Mouse (Mus musculus): ENCODE data around the gene Tmem213. TPM values are rescaled to one million over a fixed set of nuclear protein-coding genes. Genes with fewer than 3 reads are reported as not detected.
A peak's percentile ranks its signal among the peaks of the same experiment; 100 is the strongest.

Gene Tmem213
- polyA plus RNA-seq, 1 experiment from 2014 or later, result 1.00 TPM

DNA sequence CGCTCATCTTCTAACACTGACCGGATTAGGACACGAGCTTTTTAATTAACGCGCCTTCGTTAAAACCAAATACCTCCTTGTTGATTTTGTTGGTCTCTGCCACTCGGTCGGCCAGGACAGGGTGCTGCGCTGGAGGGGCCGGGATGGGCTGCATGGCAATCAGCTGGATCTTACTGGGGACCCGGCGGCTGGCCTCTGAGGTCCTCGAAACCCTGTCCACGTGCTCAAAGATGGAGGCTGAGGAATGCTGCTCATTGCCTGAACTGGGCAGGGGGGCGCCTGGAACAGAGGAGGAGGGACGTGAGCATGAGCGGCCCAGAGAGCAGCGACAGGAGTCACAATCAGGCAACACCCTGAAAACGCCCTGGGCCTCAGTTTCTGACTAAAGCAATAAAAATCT lies 40.4 kb downstream of the Tmem213 start:
- Histone ChIP-seq H3K9ac (replicated peaks; ENCODE audit: low read depth, low read length) (no peak overlapping the region), H3K4me3 (ENCODE audit: low read depth, low read length) (no peak overlapping the region), H3K27ac (ENCODE audit: low read length) (no peak overlapping the region), H3K9me3 (ENCODE audit: control insufficient read depth, low read depth, low read length) (no peaks in the 10 kb centered on the region), H3K27me3 (ENCODE audit: control insufficient read depth, insufficient read depth, low read length) (no peaks in the 10 kb centered on the region), H3K36me3 (ENCODE audit: control insufficient read depth, insufficient read depth, low read length) (peaks cover 20% of the 10 kb centered on the region), H3K4me2 (replicated peaks; ENCODE audit: low read depth, low read length) (no peak overlapping the region), H3K4me1 (ENCODE audit: control insufficient read depth, insufficient read depth, low read length) (peaks cover under 1% of the 10 kb centered on the region; the same call in 1 of the 2 replicates)
- ATAC-seq (ENCODE audit: insufficient number of reproducible peaks, insufficient read depth, low FRiP score, low read depth), result no peak
- 88% methylated on average over 19 of the region's 19 CpGs for WGBS

DNA sequence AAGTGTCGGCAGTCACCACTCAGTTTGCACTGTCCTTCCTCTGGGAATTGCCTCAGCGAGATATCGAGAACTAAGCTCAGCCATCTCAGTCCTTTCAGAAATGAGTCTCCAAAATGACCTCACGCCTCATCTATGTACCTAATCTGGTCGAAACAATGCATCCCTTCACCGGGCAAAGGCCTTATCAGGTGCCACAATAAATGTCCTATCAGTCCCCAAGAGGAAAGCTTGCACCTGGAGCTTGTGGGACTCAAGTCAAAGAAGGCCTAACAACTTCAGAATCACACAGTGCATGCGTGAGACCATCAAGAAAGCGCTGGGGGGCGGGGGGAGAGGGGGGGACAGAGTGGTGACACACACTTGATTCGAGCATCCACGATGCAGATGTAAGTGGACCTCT lies 43.2 kb downstream of the Tmem213 start:
- no peaks in the 10 kb centered on the region for H3K4me1 ChIP-seq (ENCODE audit: control insufficient read depth, insufficient read depth, low read length)
- H3K9me3 ChIP-seq (ENCODE audit: control insufficient read depth, low read depth, low read length), result no peaks in the 10 kb centered on the region
- H3K27me3 ChIP-seq (ENCODE audit: control insufficient read depth, insufficient read depth, low read length), result no peaks in the 10 kb centered on the region
- peaks cover 13% of the 10 kb centered on the region for H3K36me3 ChIP-seq (ENCODE audit: control insufficient read depth, insufficient read depth, low read length)
- ATAC-seq (ENCODE audit: insufficient number of reproducible peaks, insufficient read depth, low FRiP score, low read depth), result no peak
- no peak overlapping the region for H3K9ac ChIP-seq (replicated peaks; ENCODE audit: low read depth, low read length)
- 69% methylated on average over 11 of the region's 11 CpGs for WGBS
- H3K4me2 ChIP-seq (replicated peaks; ENCODE audit: low read depth, low read length), result no peak overlapping the region
- no peak overlapping the region for H3K27ac ChIP-seq (ENCODE audit: low read length)
- no peak overlapping the region for H3K4me3 ChIP-seq (ENCODE audit: low read depth, low read length)

DNA sequence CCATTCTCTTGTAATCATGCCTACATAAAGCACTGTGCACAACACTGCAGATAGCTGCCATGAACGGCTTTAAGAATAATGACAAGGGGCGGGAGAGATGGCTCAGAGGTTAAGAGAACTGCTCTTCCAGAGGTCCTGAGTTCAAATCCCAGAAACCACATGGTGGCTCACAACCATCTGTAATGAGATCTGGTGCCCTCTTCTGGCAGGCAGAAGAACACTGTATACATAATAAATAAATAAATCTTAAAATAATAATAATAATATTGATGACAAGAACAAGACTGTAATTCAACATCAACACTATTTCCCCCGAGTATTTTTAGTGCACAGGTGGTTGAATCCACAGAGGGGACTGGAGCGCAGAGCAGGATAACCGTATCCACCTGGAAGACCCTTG lies 47.1 kb downstream of the Tmem213 start:
- no peak for ATAC-seq (ENCODE audit: insufficient number of reproducible peaks, insufficient read depth, low FRiP score, low read depth)
- no peaks in the 10 kb centered on the region for H3K4me1 ChIP-seq (ENCODE audit: control insufficient read depth, insufficient read depth, low read length)
- H3K27ac ChIP-seq (ENCODE audit: low read length), result no peak overlapping the region
- H3K4me3 ChIP-seq (ENCODE audit: low read depth, low read length), result no peak overlapping the region
- 91% methylated on average over 5 of the region's 5 CpGs for WGBS
- no peaks in the 10 kb centered on the region for H3K36me3 ChIP-seq (ENCODE audit: control insufficient read depth, insufficient read depth, low read length)
- no peaks in the 10 kb centered on the region for H3K27me3 ChIP-seq (ENCODE audit: control insufficient read depth, insufficient read depth, low read length)
- H3K9ac ChIP-seq (replicated peaks; ENCODE audit: low read depth, low read length), result no peak overlapping the region
- no peak overlapping the region for H3K4me2 ChIP-seq (replicated peaks; ENCODE audit: low read depth, low read length)
- H3K9me3 ChIP-seq (ENCODE audit: control insufficient read depth, low read depth, low read length), result no peaks in the 10 kb centered on the region

DNA sequence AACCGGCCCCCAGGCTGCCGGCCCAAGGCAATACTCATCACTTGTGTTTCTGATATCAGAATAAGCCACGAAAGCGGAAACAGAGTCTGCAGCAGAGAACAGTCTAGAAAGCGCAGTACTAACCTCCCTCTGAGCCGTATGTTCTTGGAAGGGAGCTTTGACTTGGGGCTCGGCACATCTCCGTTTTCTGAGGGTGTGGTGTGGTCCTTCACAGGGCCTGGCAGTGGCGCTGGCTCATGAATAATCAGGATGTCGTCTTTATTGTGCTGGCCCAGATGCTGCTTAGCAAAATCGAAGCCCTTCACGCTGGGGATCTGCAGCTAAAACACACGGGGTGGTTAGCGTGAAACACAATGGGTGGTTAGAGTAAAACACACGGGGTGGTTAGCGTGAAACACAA lies 48.9 kb downstream of the Tmem213 start:
- H3K4me2 ChIP-seq (replicated peaks; ENCODE audit: low read depth, low read length), result no peak overlapping the region
- no peak overlapping the region for H3K4me3 ChIP-seq (ENCODE audit: low read depth, low read length)
- H3K4me1 ChIP-seq (ENCODE audit: control insufficient read depth, insufficient read depth, low read length), result no peaks in the 10 kb centered on the region
- no peaks in the 10 kb centered on the region for H3K27me3 ChIP-seq (ENCODE audit: control insufficient read depth, insufficient read depth, low read length)
- H3K27ac ChIP-seq (ENCODE audit: low read length), result no peak overlapping the region
- H3K9me3 ChIP-seq (ENCODE audit: control insufficient read depth, low read depth, low read length), result no peaks in the 10 kb centered on the region
- WGBS, result 89% methylated on average over 16 of the region's 16 CpGs
- no peak for ATAC-seq (ENCODE audit: insufficient number of reproducible peaks, insufficient read depth, low FRiP score, low read depth)
- H3K36me3 ChIP-seq (ENCODE audit: control insufficient read depth, insufficient read depth, low read length), result no peaks in the 10 kb centered on the region
- no peak overlapping the region for H3K9ac ChIP-seq (replicated peaks; ENCODE audit: low read depth, low read length)

DNA sequence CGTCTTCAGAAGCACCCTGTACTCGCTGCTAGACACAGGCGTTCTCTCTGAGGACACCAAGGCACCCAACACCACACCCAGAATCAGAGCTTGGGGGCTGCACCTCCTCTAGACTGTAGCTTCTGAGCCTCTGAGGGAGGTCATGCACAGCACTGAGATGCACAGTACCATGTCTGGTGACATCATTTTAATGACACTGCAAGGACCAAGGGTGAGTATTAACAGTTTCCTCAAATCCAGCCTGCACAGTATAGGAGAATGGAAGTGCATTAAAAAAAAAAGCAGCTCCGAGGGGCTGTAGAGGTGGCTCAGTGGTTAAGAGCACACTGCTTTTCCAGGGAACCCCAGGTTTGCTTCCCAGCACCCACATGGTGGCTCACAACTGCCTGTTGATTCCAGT lies 50.5 kb downstream of the Tmem213 start:
- Histone ChIP-seq H3K9ac (replicated peaks; ENCODE audit: low read depth, low read length) (no peak overlapping the region), H3K4me2 (replicated peaks; ENCODE audit: low read depth, low read length) (no peak overlapping the region), H3K4me1 (ENCODE audit: control insufficient read depth, insufficient read depth, low read length) (no peaks in the 10 kb centered on the region), H3K36me3 (ENCODE audit: control insufficient read depth, insufficient read depth, low read length) (peaks cover 1% of the 10 kb centered on the region; the same call in 1 of the 2 replicates), H3K4me3 (ENCODE audit: low read depth, low read length) (no peak overlapping the region), H3K27ac (ENCODE audit: low read length) (no peak overlapping the region), H3K27me3 (ENCODE audit: control insufficient read depth, insufficient read depth, low read length) (no peaks in the 10 kb centered on the region), H3K9me3 (ENCODE audit: control insufficient read depth, low read depth, low read length) (no peaks in the 10 kb centered on the region)
- 91% methylated on average over 4 of the region's 4 CpGs for WGBS
- no peak for ATAC-seq (ENCODE audit: insufficient number of reproducible peaks, insufficient read depth, low FRiP score, low read depth)

DNA sequence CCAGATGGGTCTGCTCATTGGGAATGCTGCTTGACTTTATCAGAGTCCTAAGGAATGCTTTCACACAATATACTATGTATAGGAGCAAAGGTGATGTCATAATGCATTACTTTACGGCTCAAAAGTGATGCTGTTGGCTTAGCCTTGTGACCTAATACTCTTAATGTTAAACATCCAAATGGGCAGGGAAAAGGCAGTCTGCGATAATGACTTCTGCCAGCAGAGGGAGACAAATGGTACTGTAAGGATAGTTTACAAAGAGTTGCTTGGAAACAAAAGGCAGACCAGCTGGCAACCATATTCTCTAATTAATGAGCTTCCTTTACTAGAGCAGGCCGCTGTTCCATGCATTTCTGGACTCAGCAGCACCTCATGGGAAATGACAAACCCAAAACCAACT lies 51.0 kb downstream of the Tmem213 start:
- peaks cover 6% of the 10 kb centered on the region; the same call in 1 of the 2 replicates for H3K36me3 ChIP-seq (ENCODE audit: control insufficient read depth, insufficient read depth, low read length)
- peak; percentile 42; the same call in 1 of the 2 replicates for ATAC-seq (ENCODE audit: insufficient number of reproducible peaks, insufficient read depth, low FRiP score, low read depth)
- no peak overlapping the region for H3K4me3 ChIP-seq (ENCODE audit: low read depth, low read length)
- WGBS, result 3% methylated on average over 3 of the region's 3 CpGs
- no peak overlapping the region for H3K27ac ChIP-seq (ENCODE audit: low read length)
- no peak overlapping the region for H3K4me2 ChIP-seq (replicated peaks; ENCODE audit: low read depth, low read length)
- H3K9me3 ChIP-seq (ENCODE audit: control insufficient read depth, low read depth, low read length), result no peaks in the 10 kb centered on the region
- H3K4me1 ChIP-seq (ENCODE audit: control insufficient read depth, insufficient read depth, low read length), result no peaks in the 10 kb centered on the region
- no peak overlapping the region for H3K9ac ChIP-seq (replicated peaks; ENCODE audit: low read depth, low read length)
- no peaks in the 10 kb centered on the region for H3K27me3 ChIP-seq (ENCODE audit: control insufficient read depth, insufficient read depth, low read length)

DNA sequence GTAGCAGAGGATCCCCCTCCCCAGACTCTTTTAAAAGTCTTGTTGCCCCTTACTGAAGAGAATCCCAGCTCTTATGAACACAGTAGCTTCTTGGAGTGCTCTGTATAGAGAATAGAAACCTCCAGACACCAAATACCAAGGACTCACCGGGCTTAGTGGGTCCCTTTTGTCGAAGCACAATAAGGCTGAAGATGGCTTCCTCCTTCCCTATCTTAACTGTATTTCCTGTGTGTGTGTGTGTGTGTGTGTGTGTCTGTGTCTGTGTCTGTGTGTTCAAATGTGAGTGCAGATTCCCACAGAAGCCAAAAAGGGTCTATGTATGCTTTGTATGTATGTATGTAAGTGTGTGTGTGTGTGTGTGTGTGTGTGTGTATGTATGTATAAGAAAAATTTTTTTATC lies 51.5 kb downstream of the Tmem213 start:
- no peaks in the 10 kb centered on the region for H3K9me3 ChIP-seq (ENCODE audit: control insufficient read depth, low read depth, low read length)
- no peak overlapping the region for H3K9ac ChIP-seq (replicated peaks; ENCODE audit: low read depth, low read length)
- no peaks in the 10 kb centered on the region for H3K27me3 ChIP-seq (ENCODE audit: control insufficient read depth, insufficient read depth, low read length)
- H3K4me2 ChIP-seq (replicated peaks; ENCODE audit: low read depth, low read length), result no peak overlapping the region
- no peaks in the 10 kb centered on the region for H3K4me1 ChIP-seq (ENCODE audit: control insufficient read depth, insufficient read depth, low read length)
- no peak overlapping the region for H3K4me3 ChIP-seq (ENCODE audit: low read depth, low read length)
- H3K27ac ChIP-seq (ENCODE audit: low read length), result no peak overlapping the region
- WGBS, result 76% methylated on average over 2 of the region's 2 CpGs
- ATAC-seq (ENCODE audit: insufficient number of reproducible peaks, insufficient read depth, low FRiP score, low read depth), result no peak
- H3K36me3 ChIP-seq (ENCODE audit: control insufficient read depth, insufficient read depth, low read length), result peaks cover 6% of the 10 kb centered on the region; the same call in 1 of the 2 replicates

DNA sequence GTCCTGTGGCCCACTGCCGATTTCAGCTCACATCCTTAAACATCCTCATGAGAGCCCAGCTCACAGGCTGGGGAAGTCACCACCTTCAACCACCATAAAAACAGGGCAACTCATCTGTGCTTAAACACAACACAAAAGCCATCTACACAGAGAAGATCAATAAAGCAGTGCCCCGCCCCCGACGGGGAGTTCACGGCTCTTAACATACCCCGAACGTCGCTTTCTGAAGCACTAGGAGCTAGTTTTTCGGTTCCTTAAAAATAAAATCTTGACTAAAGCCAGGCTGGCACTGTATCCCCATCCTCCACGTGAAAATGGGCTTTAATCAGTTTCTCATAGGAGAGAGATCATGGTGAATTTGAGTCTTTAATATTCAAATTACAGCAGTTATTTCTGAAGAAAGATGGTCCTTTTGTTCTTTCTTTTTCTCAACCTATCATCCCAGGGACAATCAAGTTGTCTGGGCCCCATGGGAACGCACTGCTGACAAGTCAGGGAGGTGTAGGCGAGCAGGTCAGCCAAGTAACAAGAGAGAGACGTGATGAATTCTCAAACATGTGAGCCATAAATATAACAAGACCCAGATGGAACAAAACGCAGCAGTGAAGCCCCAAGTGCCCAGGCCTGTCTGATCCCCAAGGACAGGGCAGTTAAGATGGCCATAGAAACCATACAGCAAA lies 53.9 kb downstream of the Tmem213 start:
- Histone ChIP-seq H3K9ac (replicated peaks; ENCODE audit: low read depth, low read length) (no peak overlapping the region), H3K9me3 (ENCODE audit: control insufficient read depth, low read depth, low read length) (no peaks in the 10 kb centered on the region)
- 70% methylated on average over 14 of the region's 14 CpGs for WGBS

DNA sequence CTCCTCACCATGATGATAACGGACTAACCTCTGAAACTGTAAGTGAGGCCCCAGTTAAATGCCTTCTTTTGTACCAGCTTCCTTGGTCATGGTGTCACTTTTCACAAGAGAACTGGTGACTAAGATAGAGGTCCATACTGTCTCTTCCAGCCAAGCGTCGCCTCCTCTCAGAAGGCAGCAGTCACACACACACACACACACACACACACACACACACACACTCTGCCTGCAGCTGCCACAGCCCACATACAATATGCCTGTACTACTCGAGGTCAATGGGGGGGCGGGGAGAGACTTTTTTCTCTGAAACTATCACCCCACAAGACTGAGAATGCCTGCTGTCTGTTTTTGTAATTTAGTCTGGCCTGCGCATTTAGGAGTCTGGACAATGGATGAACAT lies 55.6 kb downstream of the Tmem213 start:
- ATAC-seq (ENCODE audit: insufficient number of reproducible peaks, insufficient read depth, low FRiP score, low read depth), result no peak
- Histone ChIP-seq H3K9me3 (ENCODE audit: control insufficient read depth, low read depth, low read length) (no peaks in the 10 kb centered on the region), H3K27ac (ENCODE audit: low read length) (no peak overlapping the region), H3K27me3 (ENCODE audit: control insufficient read depth, insufficient read depth, low read length) (no peaks in the 10 kb centered on the region), H3K36me3 (ENCODE audit: control insufficient read depth, insufficient read depth, low read length) (peaks cover 6% of the 10 kb centered on the region; the same call in 1 of the 2 replicates), H3K4me3 (ENCODE audit: low read depth, low read length) (no peak overlapping the region), H3K4me1 (ENCODE audit: control insufficient read depth, insufficient read depth, low read length) (no peaks in the 10 kb centered on the region), H3K4me2 (replicated peaks; ENCODE audit: low read depth, low read length) (no peak overlapping the region), H3K9ac (replicated peaks; ENCODE audit: low read depth, low read length) (no peak overlapping the region)
- 84% methylated on average over 6 of the region's 6 CpGs for WGBS

More for the DNA sequence above, 53.9 kb downstream of the Tmem213 start:
- ATAC-seq (ENCODE audit: insufficient number of reproducible peaks, insufficient read depth, low FRiP score, low read depth), result no peak
- Histone ChIP-seq H3K4me2 (replicated peaks; ENCODE audit: low read depth, low read length) (no peak overlapping the region), H3K36me3 (ENCODE audit: control insufficient read depth, insufficient read depth, low read length) (peaks cover 6% of the 10 kb centered on the region; the same call in 1 of the 2 replicates), H3K4me3 (ENCODE audit: low read depth, low read length) (no peak overlapping the region), H3K4me1 (ENCODE audit: control insufficient read depth, insufficient read depth, low read length) (no peaks in the 10 kb centered on the region), H3K27ac (ENCODE audit: low read length) (no peak overlapping the region), H3K27me3 (ENCODE audit: control insufficient read depth, insufficient read depth, low read length) (no peaks in the 10 kb centered on the region)

Measured in stomach, embryonic 14.5 days (tissue).